Mouse (Mus musculus) gastrocnemius, postnatal 10 days (tissue): ENCODE data around the gene Arl11. TPM values are rescaled to one million over a fixed set of nuclear protein-coding genes. Genes with fewer than 3 reads are reported as not detected.

Source experiments
- DNase-seq: peaks from one replicate; pipeline ENCODE4 v3.0.0; 2021; ENCODE audit warnings: mixed read lengths
- total RNA-seq, 2 experiments: library from RNA; stranded (reverse); gene quantifications; 2 replicates each; pipeline ENCODE4 v1.2.3; 2021

Arl11 gene
- total RNA-seq, 2 experiments from 2014 or later, result 0.21 to 1.0 TPM

DNA sequence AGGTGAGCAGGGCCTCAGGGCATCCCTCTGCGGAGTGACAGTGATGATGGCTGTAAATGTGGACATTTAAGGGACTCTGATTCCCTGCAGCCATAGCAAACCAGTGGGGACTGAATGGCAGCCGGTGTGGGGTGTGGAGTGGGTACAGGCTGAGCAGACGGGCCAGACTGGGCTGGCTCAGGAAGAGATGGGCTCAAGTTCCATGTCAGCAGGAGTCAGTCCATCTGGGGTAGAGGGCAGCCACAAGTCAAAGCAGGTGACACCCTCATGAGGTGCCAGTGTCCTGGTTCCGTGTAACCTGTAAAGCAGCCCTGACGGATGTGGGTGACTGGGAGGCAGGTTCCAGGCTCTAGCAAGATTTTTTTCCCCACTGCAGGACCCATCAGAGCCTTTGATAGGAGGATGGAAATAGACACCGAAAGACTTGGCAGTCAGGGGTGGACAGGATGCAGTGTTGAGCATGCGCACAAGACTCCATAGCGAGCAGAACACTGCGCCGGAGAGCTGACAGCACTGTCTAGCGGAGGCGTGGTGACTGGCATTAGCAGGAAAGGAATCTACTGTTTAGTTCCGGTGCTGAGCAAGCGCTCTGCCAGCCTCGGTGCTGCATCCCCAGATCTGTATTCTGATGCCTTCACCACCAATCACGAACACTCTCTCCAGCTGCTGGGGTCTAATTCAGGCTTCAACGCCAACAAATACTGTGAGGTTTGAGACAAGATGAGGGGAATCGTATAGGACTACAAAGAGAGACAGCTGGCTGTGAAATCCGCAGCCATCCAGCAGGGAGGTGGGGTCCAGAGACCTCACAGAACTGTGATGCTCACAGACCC, 18.3 kb downstream of the Arl11 start:
- peak; percentile 69 for DNase-seq

DNA sequence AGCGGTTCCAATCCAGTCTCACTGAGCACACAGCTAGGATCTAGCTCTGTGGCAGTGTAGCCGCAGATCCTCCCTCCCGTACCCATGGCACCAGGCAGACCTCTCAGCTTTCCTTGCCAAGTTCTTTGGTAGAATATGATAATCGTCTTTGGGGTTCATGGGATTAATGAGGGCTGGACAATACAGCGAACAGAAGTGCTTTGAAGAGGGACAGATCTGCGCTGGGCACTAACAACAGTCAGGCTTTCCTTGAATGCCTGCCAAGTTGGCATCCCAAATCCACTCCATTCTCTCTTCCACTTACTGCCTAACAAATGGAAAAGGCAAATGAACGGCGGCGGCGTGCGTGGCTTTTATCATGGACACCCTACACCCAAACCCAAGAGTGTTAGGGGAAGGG, 21.0 kb downstream of the Arl11 start:
- DNase-seq, result no peak

DNA sequence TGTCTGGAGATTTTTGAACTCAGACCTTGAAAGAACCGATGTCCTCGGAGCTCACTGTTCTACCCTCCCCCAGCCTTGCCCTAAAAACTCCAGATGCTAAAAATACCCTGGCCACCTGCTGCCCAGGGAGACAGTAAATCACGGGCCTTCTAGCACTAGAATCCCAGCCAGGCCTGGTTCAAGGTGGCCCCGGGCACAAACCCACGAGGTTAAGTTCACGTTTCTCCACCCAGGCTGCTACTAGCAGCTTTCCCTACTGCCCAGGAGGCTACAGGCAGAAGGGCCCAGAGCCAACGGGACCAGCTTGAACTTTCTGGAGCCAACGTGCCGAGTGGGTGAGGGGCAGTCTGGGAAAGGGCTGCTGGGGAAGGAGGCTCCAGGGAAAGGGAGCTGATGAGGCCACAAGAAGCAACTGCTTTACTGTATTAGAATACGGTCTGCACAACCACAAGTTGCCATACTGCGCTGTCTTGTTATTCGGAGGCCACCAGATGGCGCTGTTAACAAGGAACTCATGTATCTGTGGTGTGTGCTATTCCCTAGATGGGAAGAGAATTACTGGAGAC, 21.5 kb downstream of the Arl11 start:
- peak; percentile 89 for DNase-seq

DNA sequence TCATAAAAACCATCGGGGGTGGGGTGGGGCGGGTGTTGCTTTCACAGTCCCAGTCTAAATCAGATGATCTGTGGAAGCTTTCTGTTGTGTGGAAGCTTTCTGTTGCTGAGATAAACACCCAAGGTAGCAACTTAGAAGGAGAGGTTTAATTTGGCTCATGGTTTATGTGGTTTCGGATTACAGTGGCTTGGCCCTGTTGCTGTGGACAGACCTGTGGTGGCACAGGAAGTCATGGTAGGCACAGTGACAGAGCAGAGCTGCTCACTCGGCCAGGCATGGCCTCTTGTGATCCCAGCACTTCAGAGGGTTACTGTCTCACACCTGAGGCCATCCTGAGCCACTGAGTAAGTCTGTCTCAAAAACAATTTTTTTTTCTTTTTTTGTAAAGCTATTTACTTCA, 29.8 kb downstream of the Arl11 start:
- no peak for DNase-seq

DNA sequence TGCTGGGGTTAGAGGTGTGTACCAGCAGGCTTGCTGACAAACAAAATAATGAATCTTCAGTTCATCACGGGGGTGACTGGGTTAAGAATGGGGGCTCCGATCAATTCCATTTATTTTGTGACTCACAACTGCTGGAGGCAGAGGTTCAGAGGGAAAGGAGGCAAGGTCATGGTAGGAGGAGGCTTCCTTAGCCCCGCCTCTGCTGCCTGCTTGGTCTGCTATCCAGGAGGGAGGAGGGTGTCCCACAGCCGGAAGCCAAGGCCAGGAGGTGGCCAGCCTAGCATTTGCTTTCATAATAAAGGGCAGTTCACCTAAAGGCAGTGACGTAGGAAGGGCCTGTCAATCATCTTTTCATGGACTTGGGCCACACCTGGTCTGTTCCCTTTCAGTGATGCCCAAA, 35.0 kb downstream of the Arl11 start:
- DNase-seq, result no peak

DNA sequence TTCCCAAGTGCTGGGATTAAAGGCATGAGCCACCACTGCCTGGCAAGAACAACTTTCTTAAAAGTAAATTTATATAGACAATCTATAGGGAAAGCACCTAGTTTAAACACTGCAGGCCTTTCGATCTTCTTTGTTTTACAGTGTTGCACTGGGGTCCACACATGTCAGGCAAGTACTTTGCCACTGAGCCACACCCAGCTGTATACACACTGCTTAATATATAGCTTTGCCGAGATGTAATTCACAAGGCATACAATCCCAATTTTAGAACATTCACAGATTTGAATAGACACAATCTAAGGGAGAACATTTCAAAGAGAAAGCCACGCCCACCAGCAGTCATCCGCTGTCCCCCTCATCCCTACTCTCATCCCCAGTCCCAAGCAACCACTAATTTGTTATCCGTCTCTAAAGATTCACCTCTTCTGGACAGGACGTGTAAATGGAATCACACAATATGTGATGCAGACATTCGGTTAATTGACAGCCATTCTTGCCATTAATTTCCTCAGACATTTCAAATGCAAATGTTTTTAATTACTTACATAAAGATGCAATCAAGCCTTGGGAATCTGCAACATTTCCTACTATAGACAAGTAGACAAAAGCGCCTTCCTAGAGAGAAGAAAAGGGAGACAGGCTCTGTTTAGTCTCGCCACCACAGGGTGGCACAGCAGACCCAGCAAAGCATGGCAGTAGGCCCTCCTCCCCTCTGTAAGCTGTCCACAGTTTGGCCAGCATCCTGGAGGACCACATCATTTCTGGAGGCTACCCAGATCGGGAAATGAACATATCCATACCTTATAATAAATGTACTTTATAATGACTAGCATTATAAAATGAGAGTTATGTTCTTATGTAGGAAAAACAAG, 37.5 kb downstream of the Arl11 start:
- DNase-seq, result no peak

DNA sequence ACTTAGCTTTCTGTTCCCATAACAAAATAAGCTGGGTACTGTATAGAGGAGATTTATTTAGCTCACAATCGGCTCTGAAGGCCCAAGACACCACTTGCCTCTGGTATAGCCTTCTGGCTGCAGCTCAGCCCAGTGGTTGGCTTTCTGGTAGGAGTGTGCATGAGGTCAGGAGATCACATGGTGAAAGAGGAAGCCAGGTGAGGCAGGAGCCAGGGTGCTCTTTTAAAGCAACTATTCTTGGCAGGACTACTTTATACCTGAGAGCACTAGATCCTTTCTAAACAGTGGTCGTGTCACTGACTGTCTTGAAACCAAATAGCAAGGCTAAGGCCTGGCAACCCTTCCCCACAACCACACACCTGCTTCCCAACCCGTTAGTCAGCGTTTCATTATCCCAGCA, 40.3 kb downstream of the Arl11 start:
- no peak for DNase-seq

DNA sequence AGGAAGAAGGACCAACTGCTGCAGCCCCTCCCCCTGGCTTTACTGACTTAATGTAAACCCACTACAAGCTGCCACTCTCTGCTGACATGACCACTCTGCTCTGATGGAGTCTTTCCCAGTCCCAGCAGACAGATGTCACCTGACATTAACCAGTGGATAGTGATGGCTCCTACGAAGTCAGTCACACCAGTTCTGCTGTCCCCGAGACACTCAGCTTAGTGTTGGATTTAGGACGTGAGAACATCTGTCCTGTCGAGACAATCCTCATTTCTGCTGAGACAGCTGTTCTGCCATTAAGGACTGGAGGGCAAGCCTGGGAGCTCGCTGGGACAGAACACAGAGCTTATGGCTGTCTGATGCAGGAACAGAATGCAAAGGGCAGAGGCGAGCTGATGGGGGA, 41.3 kb downstream of the Arl11 start:
- no peak for DNase-seq

DNA sequence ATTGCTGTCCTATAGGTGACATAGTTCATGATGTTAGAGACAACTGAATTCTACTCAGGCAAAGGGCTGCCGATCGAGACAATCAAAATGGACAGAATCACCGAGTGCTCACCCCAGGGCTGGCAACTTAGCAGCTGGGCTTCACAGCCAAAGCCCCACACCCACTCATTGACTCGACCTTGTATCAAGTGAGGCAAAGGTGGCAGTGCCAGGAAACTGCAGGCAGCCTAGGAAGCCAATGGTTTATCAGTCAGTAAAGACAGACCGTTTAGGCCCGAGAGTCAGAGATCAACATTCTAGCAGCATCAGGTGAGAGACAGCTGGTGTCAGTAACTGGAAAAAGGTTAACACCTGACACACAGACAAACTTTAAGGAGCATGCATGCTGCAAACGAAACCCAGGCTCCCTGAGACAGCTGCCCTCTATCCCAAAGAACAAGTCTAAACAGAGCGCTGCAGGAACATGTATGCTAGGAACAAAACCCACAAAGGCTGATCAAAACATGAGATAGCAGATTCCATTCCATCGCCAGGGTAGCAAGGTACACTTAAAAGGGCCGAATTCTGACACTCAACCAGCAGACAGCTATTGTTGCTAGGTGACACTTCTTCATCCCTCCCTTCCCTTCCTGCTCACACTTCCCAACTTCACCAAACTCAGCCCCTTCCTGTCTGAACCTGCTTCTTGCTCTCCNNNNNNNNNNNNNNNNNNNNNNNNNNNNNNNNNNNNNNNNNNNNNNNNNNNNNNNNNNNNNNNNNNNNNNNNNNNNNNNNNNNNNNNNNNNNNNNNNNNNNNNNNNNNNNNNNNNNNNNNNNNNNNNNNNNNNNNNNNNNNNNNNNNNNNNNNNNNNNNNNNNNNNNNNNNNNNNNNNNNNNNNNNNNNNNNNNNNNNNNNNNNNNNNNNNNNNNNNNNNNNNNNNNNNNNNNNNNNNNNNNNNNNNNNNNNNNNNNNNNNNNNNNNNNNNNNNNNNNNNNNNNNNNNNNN, 45.0 kb downstream of the Arl11 start:
- DNase-seq, result no peak

DNA sequence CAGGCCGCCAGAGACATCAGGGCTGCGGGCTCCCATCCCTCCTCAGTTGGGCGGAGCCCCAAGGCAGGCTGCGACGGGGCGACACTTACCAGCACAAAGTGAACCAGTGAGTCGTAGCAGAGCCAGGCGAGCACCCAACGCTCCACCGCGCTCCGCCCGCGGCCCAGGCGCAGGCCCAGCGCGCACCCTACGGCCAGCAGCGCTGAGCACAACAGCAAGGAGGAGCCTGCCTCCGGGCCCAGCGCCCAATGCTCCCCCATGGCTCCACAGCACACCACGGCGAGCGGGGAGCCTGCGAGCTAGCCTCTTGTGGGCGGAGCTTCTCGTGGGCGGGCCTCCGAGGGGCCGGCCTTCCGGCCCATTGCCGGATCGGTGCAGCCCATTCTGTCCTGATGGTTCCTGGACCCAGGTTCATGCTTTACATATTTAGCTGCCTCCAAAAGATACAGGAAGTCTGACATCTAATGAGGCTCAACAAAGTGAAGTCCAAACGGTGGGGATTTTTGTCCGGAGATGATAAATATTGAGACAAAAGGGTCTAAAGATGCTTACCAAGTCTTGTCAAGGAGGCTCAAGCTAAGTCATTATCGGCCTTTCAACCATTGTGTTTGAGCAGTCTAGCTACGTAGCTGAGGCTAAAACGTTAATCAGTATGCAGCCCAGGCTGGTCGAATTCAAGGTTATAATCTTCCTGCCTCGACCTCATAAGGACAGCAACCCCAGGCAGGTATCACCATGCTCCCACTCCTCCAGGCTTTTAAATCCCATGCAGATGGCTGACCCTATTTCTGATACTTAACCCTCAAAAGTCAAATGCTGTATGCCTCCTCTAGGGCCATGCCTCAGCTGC, 50.8 kb downstream of the Arl11 start, which contains the start of gene Ebpl:
Ebpl (minus strand) TSS at position 309 of the 850 bp plus-strand sequence.
- peak; percentile 95 for DNase-seq

DNA sequence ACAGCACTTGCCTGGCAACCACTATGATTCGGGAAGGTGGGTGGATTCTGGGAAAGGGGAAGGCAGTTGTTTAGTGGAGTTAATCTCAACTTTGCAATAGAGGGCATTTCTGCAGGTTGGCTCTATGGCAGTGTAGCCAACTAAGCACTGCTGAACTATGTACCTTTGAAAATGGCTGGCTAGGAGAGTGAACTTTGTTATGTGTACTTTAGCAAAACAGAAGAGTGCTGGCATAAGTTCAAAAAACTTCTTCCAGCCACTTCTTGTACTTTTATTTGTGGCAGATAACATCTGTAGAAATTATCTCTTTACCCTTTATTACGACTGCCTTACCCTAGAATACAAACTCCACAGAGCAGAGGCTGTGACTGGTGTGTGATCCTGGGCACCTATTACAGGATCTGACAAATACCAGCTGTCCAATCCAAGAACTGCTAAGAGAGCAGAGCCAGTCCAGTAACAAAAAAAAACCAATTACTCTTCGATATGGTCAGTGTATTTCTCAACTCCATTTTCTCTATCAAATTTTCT, 51.5 kb downstream of the Arl11 start:
- DNase-seq, result no peak

Other genes with a start within 250 kb of the Arl11 start
- gene Sacs, start 171.3 kb upstream of the Arl11 start, total RNA-seq, result 10 to 100 TPM; 33.4 to 39.3 TPM
- gene Sgcg, start 51.3 kb upstream of the Arl11 start, total RNA-seq, result 100 to 1,000 TPM; 168 to 184 TPM
- 1 to 10 TPM; 2.7 to 3.4 TPM for gene Ebpl, start 50.7 kb downstream of the Arl11 start, total RNA-seq
- 10 to 100 TPM; 86.9 to 90.7 TPM for gene Kpna3, start 130.1 kb downstream of the Arl11 start, total RNA-seq
- gene Spryd7, start 247.1 kb downstream of the Arl11 start, total RNA-seq, result 10 to 100 TPM; 38.3 to 41.9 TPM